23 mouse cellular contexts compared by ENCODE assay signal in genomic region chr2:103586423-103586822, GRCm38 (mm10). TPM values are rescaled to one million over a fixed set of nuclear protein-coding genes. Genes with fewer than 3 reads are reported as not detected.
DNase-seq lines count a peak whose midpoint lies in the region; ATAC-seq and TF ChIP-seq lines count a peak whose summit lies in the region.
"Had no signal": no experiment of that assay in that cellular context is flagged by ENCODE, and none has a peak within 500 bp of the region (broad histone marks: within the 10 kb centered on the region; RNA-seq: fewer than 3 reads in every experiment).

No protein-coding gene starts in this region.

- no peak overlapping the region for H3K9ac ChIP-seq in embryonic facial prominence, embryonic 14.5 days (ENCODE audit: low read depth, low read length)
- no peak overlapping the region for H3K9ac ChIP-seq in kidney, embryonic 15.5 days
- no peak overlapping the region for H3K9ac ChIP-seq in limb, embryonic 15.5 days
- H3K9ac ChIP-seq: embryonic facial prominence, embryonic 13.5 days; forebrain, postnatal 0 days; hindbrain, embryonic 12.5 days; hindbrain, embryonic 15.5 days; intestine, embryonic 15.5 days had no signal

- H3K27me3 ChIP-seq in embryonic facial prominence, embryonic 14.5 days (replicated peaks; ENCODE audit: control insufficient read depth, insufficient read depth, low read length): no peaks in the 10 kb centered on the region
- no peaks in the 10 kb centered on the region for H3K27me3 ChIP-seq in embryonic facial prominence, embryonic 10.5 days (replicated peaks; ENCODE audit: low read depth, poor library complexity, severe bottlenecking)
- H3K27me3 ChIP-seq in kidney, embryonic 15.5 days: no peaks in the 10 kb centered on the region
- no peaks in the 10 kb centered on the region for H3K27me3 ChIP-seq in kidney, adult 2 months (replicated peaks; ENCODE audit: control insufficient read depth, insufficient read depth, low read length)
- no peaks in the 10 kb centered on the region for H3K27me3 ChIP-seq in limb, embryonic 15.5 days
- H3K27me3 ChIP-seq: embryonic facial prominence, embryonic 13.5 days; hindbrain, embryonic 12.5 days; hindbrain, embryonic 15.5 days; intestine, embryonic 15.5 days; Patski had no signal

- DNase-seq in embryonic facial prominence, embryonic 14.5 days (ENCODE audit: low spot score): peak; percentile 46
- no peak for DNase-seq in embryonic facial prominence, embryonic 10.5 days (ENCODE audit: low spot score)
- DNase-seq in kidney, adult 2 months: no peak
- DNase-seq in gonadal fat pad, adult 2 months (ENCODE audit: low read depth): peak; percentile 38
- no peak for DNase-seq in adrenal gland, adult 8-10 months
- DNase-seq in left cerebral cortex, adult 2 months (ENCODE audit: extremely low spot score in 1 of 2, low spot score in 2 of 2): no peak
- DNase-seq: adrenal gland, postnatal 14 days; cerebellum, adult 11 months; cerebellum, adult 2 months; cerebellum, adult 9-11 months; cerebellum, postnatal 25 days; forebrain, postnatal 0 days; gastrocnemius, postnatal 25 days; heart, adult 2 months had no signal

- no peak overlapping the region for H3K27ac ChIP-seq in embryonic facial prominence, embryonic 14.5 days (replicated peaks; ENCODE audit: low read depth, low read length)
- no peak overlapping the region for H3K27ac ChIP-seq in embryonic facial prominence, embryonic 10.5 days (replicated peaks)
- 0 out of 2 replicates have a peak overlapping the region, but pooled peaks have one; percentile 8 for H3K27ac ChIP-seq in kidney, embryonic 15.5 days
- H3K27ac ChIP-seq in kidney, adult 2 months (ENCODE audit: insufficient read depth, low read depth, low read length): no peak overlapping the region
- H3K27ac ChIP-seq in limb, embryonic 15.5 days: 0 out of 2 replicates have a peak overlapping the region, but pooled peaks have one; percentile 33
- no peak overlapping the region for H3K27ac ChIP-seq in left cerebral cortex, adult 2 months
- H3K27ac ChIP-seq: embryonic facial prominence, embryonic 13.5 days; heart, adult 2 months; hindbrain, embryonic 12.5 days; hindbrain, embryonic 15.5 days; intestine, embryonic 15.5 days had no signal

- no peak for TF ChIP-seq CTCF in kidney, adult 2 months (conservative IDR thresholded peaks at IDR 0.05; ENCODE audit: insufficient read depth, insufficient read length, low read depth, low read length)
- TF ChIP-seq CTCF in left cerebral cortex, adult 2 months (IDR thresholded peaks at IDR 0.05): no peak

- H3K9me3 ChIP-seq in embryonic facial prominence, embryonic 14.5 days (ENCODE audit: control insufficient read depth, low read length): no peaks in the 10 kb centered on the region
- no peaks in the 10 kb centered on the region for H3K9me3 ChIP-seq in embryonic facial prominence, embryonic 10.5 days
- H3K9me3 ChIP-seq in kidney, embryonic 15.5 days (replicated peaks): no peaks in the 10 kb centered on the region
- no peaks in the 10 kb centered on the region for H3K9me3 ChIP-seq in limb, embryonic 15.5 days
- H3K9me3 ChIP-seq: embryonic facial prominence, embryonic 13.5 days; hindbrain, embryonic 12.5 days; hindbrain, embryonic 15.5 days; intestine, embryonic 15.5 days had no signal

- no peaks in the 10 kb centered on the region for H3K36me3 ChIP-seq in embryonic facial prominence, embryonic 14.5 days (ENCODE audit: control insufficient read depth, insufficient read depth, low read length)
- no peaks in the 10 kb centered on the region for H3K36me3 ChIP-seq in embryonic facial prominence, embryonic 10.5 days (replicated peaks)
- no peaks in the 10 kb centered on the region for H3K36me3 ChIP-seq in kidney, embryonic 15.5 days
- no peaks in the 10 kb centered on the region for H3K36me3 ChIP-seq in kidney, adult 2 months (ENCODE audit: control insufficient read depth, insufficient read depth, low read length)
- H3K36me3 ChIP-seq in limb, embryonic 15.5 days: no peaks in the 10 kb centered on the region
- H3K36me3 ChIP-seq: embryonic facial prominence, embryonic 13.5 days; hindbrain, embryonic 12.5 days; hindbrain, embryonic 15.5 days; intestine, embryonic 15.5 days had no signal

- no peak overlapping the region for H3K4me3 ChIP-seq in embryonic facial prominence, embryonic 14.5 days (ENCODE audit: low read depth, low read length)
- H3K4me3 ChIP-seq in embryonic facial prominence, embryonic 10.5 days: no peak overlapping the region
- H3K4me3 ChIP-seq in kidney, embryonic 15.5 days (replicated peaks): no peak overlapping the region
- no peak overlapping the region for H3K4me3 ChIP-seq in kidney, adult 2 months (ENCODE audit: insufficient read depth, low read depth, low read length)
- H3K4me3 ChIP-seq in limb, embryonic 15.5 days: no peak overlapping the region
- no peak overlapping the region for H3K4me3 ChIP-seq in left cerebral cortex, adult 2 months
- H3K4me3 ChIP-seq: embryonic facial prominence, embryonic 13.5 days; heart, adult 2 months; hindbrain, embryonic 12.5 days; hindbrain, embryonic 15.5 days; intestine, embryonic 15.5 days had no signal

- intact Hi-C loops in left cerebral cortex, adult 2 months (cut with DNase I): no loop called here

- 0 out of 2 replicates have a peak, but pooled peaks have one; percentile 24 for ATAC-seq in embryonic facial prominence, embryonic 14.5 days (ENCODE audit: low read depth)
- ATAC-seq in kidney, embryonic 15.5 days (replicated peaks; ENCODE audit: low FRiP score): no peak
- peak; percentile 51 for ATAC-seq in limb, embryonic 15.5 days (ENCODE audit: insufficient number of reproducible peaks, low FRiP score, low TSS enrichment, low read depth)
- ATAC-seq: forebrain, embryonic 14.5 days; forebrain, postnatal 0 days; intestine, embryonic 15.5 days; Patski had no signal

- no peak for TF ChIP-seq POLR2A in kidney, adult 2 months (IDR thresholded peaks at IDR 0.05; ENCODE audit: low read depth, low read length)

- 68% methylated on average over 3 of the region's 3 CpGs for WGBS in embryonic facial prominence, embryonic 14.5 days
- WGBS in embryonic facial prominence, embryonic 10.5 days: 69% methylated on average over 3 of the region's 3 CpGs
- 77% methylated on average over 3 of the region's 3 CpGs for WGBS in kidney, embryonic 15.5 days
- WGBS in kidney, adult 2 months: 87% methylated on average over 3 of the region's 3 CpGs
- 51% methylated on average over 3 of the region's 3 CpGs for WGBS in limb, embryonic 15.5 days

- H3K4me1 ChIP-seq in embryonic facial prominence, embryonic 14.5 days (ENCODE audit: control insufficient read depth, insufficient read depth, low read length): peaks cover 51% of the 10 kb centered on the region
- peaks cover 45% of the 10 kb centered on the region for H3K4me1 ChIP-seq in embryonic facial prominence, embryonic 10.5 days
- H3K4me1 ChIP-seq in kidney, embryonic 15.5 days: peaks cover 28% of the 10 kb centered on the region
- H3K4me1 ChIP-seq in kidney, adult 2 months (ENCODE audit: control insufficient read depth, insufficient read depth, low read length): peaks cover 16% of the 10 kb centered on the region; the same call in 1 of the 2 replicates
- H3K4me1 ChIP-seq in limb, embryonic 15.5 days: peaks cover 54% of the 10 kb centered on the region

- no peak overlapping the region for H3K4me2 ChIP-seq in embryonic facial prominence, embryonic 14.5 days (ENCODE audit: low read depth, low read length)
- no peak overlapping the region for H3K4me2 ChIP-seq in kidney, embryonic 15.5 days
- no peak overlapping the region for H3K4me2 ChIP-seq in limb, embryonic 15.5 days
- H3K4me2 ChIP-seq: embryonic facial prominence, embryonic 13.5 days; heart, embryonic 11.5 days; hindbrain, embryonic 12.5 days; hindbrain, embryonic 15.5 days; intestine, embryonic 15.5 days had no signal

RNA-seq across cellular contexts. Expression of gene Abtb2, which starts 20.3 kb away (rescaled TPM):
- polyA plus RNA-seq in embryonic facial prominence, embryonic 14.5 days (2014; fragmentation: Nextera tagmentation; extraction: Ambion mirVana): 14.2 and 14.5 TPM in 2 replicates
- 9.9 and 13.1 TPM in 2 replicates for polyA plus RNA-seq in embryonic facial prominence, embryonic 10.5 days (2016; fragmentation: Nextera tagmentation; extraction: Ambion mirVana)
- 7.7 and 8.4 TPM in 2 replicates for polyA plus RNA-seq in kidney, embryonic 15.5 days (2015; fragmentation: Nextera tagmentation; extraction: Ambion mirVana)
- 11.6 and 12.0 TPM in 2 replicates for polyA plus RNA-seq in kidney, adult 2 months (2012; rRNA removed)
- polyA plus RNA-seq in gonadal fat pad, adult 2 months (2012; rRNA removed): 2.2 and 2.4 TPM in 2 replicates
- 16.7 and 16.9 TPM in 2 replicates for polyA plus RNA-seq in limb, embryonic 15.5 days (2015; fragmentation: Nextera tagmentation; extraction: Ambion mirVana)
- total RNA-seq in adrenal gland, adult 8-10 months (2022): 10 to 100 TPM in 3 of 4 experiments, 1 to 10 TPM in 1; 8.8 to 57.0 (median 24.5) TPM
- 1 to 10 TPM; 8.1 to 9.7 TPM for total RNA-seq in left cerebral cortex, adult 2 months (2021)

Comparison
In these comparisons a context has a peak if more than half of its experiments do, and no peak if none do; other contexts are left out.
1. DNase-seq: peak in embryonic facial prominence, embryonic 14.5 days (single experiment) and gonadal fat pad, adult 2 months (single experiment); none in embryonic facial prominence, embryonic 10.5 days (single experiment), kidney, adult 2 months (single experiment), adrenal gland, adult 8-10 months (single experiment) and left cerebral cortex, adult 2 months (0 of 2).
2. H3K27ac ChIP-seq: peak in kidney, embryonic 15.5 days (single experiment) and limb, embryonic 15.5 days (single experiment); none in embryonic facial prominence, embryonic 14.5 days (single experiment), embryonic facial prominence, embryonic 10.5 days (single experiment), kidney, adult 2 months (single experiment) and left cerebral cortex, adult 2 months (single experiment).